Mouse (Mus musculus) megakaryocyte progenitor cell, adult 5-6 weeks (primary cell): ENCODE results near the gene Cisd1. TPM values are rescaled to one million over a fixed set of nuclear protein-coding genes. Genes with fewer than 3 reads are reported as not detected.

ENCODE experiments used
- total RNA-seq, 2 experiments: library from RNA; stranded (forward) in 1 of 2; stranded (reverse) in 1 of 2; fragments of 157-497, 149-512 nt in 1 of 2; fragments of 200-1000 nt in 1 of 2; gene quantifications; 2 replicates each; pipeline versions ENCODE4 v1.2.3 to v1.2.4; 2015 to 2017

The Cisd1 gene
- total RNA-seq, 2 experiments from 2014 or later = 14.7 to 36.6 TPM

Other genes starting within 250 kb of the Cisd1 start
- not detected in 2 replicates for gene Bicc1, start 185.3 kb downstream of the Cisd1 start, total RNA-seq (2015)
- gene Bicc1, start 185.3 kb downstream of the Cisd1 start, total RNA-seq (2017) = not detected in 2 replicates
- gene Tfam, start 106.7 kb downstream of the Cisd1 start, total RNA-seq (2015) = 63.2 and 67.9 TPM in 2 replicates
- gene Tfam, start 106.7 kb downstream of the Cisd1 start, total RNA-seq (2017) = 100 and 136 TPM in 2 replicates
- gene Ube2d1, start 59.7 kb downstream of the Cisd1 start, total RNA-seq (2015) = 64.9 and 65.5 TPM in 2 replicates
- 9.7 and 10.5 TPM in 2 replicates for gene Ube2d1, start 59.7 kb downstream of the Cisd1 start, total RNA-seq (2017)
- 25.7 and 26.0 TPM in 2 replicates for gene Ipmk, start 2.8 kb upstream of the Cisd1 start, total RNA-seq (2015)
- 24.8 and 25.4 TPM in 2 replicates for gene Ipmk, start 2.8 kb upstream of the Cisd1 start, total RNA-seq (2017)